Mouse (Mus musculus) splenic B cell, adult 2 months (primary cell): Measurements from ENCODE around the gene Adsl.

Experiments used
- DNase-seq: peaks from one replicate; pipeline ENCODE4 v3.0.0-alpha.2; 2011; ENCODE audit warnings: low read depth, low spot score
- H3K27me3 ChIP-seq: 2 replicates; pipeline ENCODE4 v1.6.1; 2012; ENCODE audit warnings: mild to moderate bottlenecking, low read length, moderate library complexity, mixed read lengths; ENCODE audit not compliant: control insufficient read depth, poor library complexity, insufficient read depth, severe bottlenecking
- H3K36me3 ChIP-seq: 2 replicates; pipeline ENCODE4 v1.6.1; 2012; ENCODE audit warnings: mild to moderate bottlenecking, low read length, moderate library complexity, mixed read lengths; ENCODE audit not compliant: control insufficient read depth, poor library complexity, insufficient read depth, severe bottlenecking

The Adsl gene

DNA sequence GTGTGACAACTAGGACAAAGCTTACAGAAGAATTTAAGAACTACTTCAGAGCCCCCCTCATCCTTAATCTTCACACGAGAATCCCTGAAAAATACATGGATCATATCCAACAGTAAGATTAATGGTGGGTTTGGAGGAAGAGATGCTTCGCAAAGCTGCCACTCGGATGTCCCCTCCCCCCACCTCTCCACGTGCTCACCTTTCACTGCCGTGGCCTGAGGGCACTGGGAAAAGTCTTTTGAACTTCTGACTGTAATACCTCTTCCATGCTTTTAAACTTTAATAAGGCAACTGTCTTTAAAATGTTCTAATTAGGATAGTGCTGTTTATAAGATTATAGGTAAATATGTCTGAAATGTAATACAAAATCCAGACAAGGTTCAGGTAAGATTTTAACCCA lies 26.0 kb downstream of the Adsl start:
- no peak for DNase-seq
- H3K36me3 ChIP-seq: 0 out of 2 replicates have a peak, but pooled peaks cover 1% of the 10 kb centered on the region
- H3K27me3 ChIP-seq: no peaks in the 10 kb centered on the region

- no peak for DNase-seq
- Histone ChIP-seq H3K27me3 (no peaks in the 10 kb centered on the region), H3K36me3 (no peaks in the 10 kb centered on the region)
Measured at GRCm38 (mm10) chr15:80975666-80976065, 27.4 kb downstream of the Adsl start.

GRCm38 (mm10) chr15:80977620-80978334 lies 29.5 kb downstream of the Adsl start, which contains the start of gene Sgsm3:
Gene Sgsm3, plus strand, starts transcription at chr15:80977765.
- H3K27me3 ChIP-seq: no peaks in the 10 kb centered on the region
- no peaks in the 10 kb centered on the region for H3K36me3 ChIP-seq
- DNase-seq: peak; percentile 90

- no peak for DNase-seq
- Histone ChIP-seq H3K36me3 (no peaks in the 10 kb centered on the region), H3K27me3 (no peaks in the 10 kb centered on the region)
Measured at GRCm38 (mm10) chr15:80979611-80980010, 31.3 kb downstream of the Adsl start.

DNA sequence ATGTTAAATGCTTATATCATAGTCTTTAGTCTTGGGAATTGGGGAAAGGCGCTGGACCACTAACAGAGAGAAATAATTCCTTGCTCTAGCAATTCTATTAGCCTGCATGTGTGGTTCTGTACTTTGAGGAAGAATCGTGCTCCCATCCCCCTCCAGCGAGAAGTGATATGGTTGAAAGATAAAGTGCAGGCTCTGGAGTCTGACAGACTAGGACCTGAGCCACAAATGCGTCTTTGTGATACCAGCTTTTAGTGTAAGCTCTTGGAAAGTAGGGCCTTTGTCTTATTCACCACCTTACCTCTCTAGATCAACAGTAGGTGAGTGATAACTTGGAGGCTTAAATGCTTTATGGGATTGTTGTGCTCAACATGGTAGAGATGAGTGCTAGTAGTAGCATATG lies 32.9 kb downstream of the Adsl start:
- H3K27me3 ChIP-seq: no peaks in the 10 kb centered on the region
- no peaks in the 10 kb centered on the region for H3K36me3 ChIP-seq
- DNase-seq: no peak

DNA sequence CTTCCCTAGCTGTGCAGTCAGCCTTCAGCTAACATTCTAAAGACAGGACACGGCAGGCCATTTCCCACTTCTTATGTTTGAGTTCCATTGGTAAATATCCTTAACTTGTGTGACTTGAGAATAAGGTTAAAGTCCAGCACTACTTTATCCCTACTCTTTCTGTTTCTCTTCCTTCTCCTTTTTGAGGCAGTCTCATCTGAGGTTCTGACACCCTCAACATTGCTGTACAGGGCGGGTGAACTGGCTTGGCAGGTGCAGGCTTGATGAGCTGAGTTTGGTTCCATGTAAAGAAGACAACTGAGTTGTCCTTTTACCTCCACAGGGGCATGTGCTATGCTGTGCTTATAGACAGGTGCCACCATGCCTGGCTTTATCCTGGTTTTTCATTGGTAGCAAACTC lies 35.0 kb downstream of the Adsl start:
- no peaks in the 10 kb centered on the region for H3K36me3 ChIP-seq

GRCm38 (mm10) chr15:80988331-80988730 lies 40.0 kb downstream of the Adsl start:
- no peaks in the 10 kb centered on the region for H3K27me3 ChIP-seq
- H3K36me3 ChIP-seq: no peaks in the 10 kb centered on the region
- DNase-seq: no peak

More for the DNA sequence above, 35.0 kb downstream of the Adsl start:
- no peak for DNase-seq
- no peaks in the 10 kb centered on the region for H3K27me3 ChIP-seq

DNA sequence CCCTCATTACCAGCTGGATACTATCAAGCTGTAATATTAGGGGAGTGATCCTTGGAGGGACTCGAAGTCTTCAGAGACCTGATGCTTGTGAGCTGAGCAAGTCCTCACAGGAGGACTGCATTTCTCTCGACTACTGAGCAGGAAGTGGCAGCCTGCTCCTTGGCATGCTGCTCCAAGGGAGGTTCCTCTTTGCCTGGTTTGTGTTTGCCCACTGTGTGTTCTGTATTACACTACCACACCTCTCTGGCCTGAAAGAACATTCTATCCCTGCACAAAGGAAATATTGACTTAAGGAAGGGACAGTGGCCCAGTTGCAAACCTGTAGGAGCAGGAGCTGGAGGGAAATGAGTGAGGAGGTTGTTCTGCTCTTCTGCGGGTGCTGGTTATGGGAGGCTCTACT lies 41.4 kb downstream of the Adsl start:
- DNase-seq: no peak
- Histone ChIP-seq H3K27me3 (no peaks in the 10 kb centered on the region), H3K36me3 (no peaks in the 10 kb centered on the region)

DNA sequence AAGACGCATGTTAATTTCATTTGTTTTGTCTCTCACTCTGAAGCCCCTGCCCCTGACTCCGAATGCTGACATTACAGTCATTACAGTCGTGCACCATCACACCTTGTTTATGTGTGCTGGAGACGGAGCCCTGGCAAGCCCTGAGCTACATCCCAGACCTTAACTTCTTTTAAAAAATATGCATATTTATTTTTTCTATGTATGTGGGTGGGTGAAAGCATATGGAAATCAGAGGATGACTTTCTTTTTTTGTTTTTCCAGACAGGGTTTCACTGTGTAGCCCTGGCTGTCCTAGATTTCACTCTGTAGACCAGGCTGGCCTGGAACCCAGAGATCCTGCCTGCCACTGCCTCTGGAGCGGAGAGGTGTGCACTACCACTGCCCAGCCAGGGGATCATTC lies 46.7 kb downstream of the Adsl start:
- no peaks in the 10 kb centered on the region for H3K27me3 ChIP-seq
- no peak for DNase-seq
- no peaks in the 10 kb centered on the region for H3K36me3 ChIP-seq

DNA sequence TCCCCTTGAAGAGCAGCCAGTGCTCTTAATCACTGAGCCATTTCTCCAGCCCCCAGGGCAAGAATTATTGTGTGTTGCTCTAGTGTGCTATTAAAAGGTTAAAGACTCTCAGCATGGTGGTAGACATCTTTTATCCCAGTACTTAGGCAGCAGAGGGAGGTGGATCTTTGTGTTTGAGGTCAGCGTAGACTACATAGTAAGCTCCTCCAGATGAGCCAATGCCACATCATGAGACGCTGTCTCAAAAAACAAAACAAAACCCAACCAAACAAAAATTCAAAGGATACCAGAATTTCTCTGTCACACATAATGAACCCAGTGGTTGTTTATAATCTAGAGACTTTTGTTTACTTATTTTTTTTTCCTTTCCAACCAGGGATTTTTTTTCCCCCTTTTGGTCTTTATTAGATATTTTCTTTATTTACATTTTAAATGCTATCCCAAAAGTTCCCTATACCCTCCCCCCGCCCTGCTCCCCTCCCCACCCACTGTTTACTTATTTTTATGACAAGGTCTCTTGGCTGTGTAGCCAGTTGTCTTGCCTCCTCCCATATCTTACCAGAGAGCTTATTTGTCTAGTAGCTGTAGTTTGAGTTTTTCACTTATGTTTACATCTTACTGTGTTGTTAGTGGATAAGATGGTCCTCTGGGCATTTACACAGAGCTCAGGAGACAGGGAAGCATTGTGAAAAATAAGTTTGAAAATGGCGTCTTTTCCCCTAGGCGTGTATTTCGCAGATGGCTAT lies 48.0 kb downstream of the Adsl start:
- Histone ChIP-seq H3K36me3 (no peaks in the 10 kb centered on the region), H3K27me3 (no peaks in the 10 kb centered on the region)
- DNase-seq: no peak

GRCm38 (mm10) chr15:80997077-80997476 lies 48.8 kb downstream of the Adsl start:
- no peaks in the 10 kb centered on the region for H3K27me3 ChIP-seq
- H3K36me3 ChIP-seq: no peaks in the 10 kb centered on the region
- DNase-seq: no peak

DNA sequence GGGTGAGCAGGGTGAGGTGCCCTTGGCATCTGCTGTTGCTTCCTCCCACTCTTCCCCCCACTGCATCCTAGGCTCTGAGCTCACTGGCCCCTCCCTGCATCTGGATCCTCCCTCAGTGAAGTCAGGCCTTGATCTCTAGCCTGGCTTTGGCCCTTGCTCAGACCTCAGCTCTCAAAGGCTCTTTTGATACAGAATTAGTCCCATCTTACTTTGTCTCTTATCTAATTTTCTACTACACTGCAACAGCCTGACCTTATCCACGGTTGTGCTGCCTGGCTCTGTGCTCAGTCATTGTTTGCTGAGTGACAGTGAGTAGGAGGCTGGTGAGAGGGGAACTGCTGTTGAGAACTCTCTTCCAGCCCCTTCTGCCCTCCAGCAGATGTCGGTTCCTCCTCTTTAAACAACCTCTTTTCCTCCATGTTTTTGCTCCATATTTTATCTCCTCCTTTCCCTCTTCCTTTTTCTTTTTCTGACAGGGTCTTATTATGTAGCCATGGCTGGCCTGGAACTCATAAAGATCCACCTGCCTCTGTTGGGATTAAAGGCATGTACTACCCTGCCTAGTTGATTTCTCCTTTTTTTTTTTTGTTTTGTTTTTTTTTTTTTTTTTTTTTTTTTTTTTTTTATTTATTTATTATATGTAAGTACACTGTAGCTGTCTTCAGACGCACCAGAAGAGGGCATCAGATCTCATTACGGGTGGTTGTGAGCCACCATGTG lies 52.3 kb downstream of the Adsl start:
- DNase-seq: no peak
- Histone ChIP-seq H3K36me3 (peaks cover 2% of the 10 kb centered on the region; the same call in 1 of the 2 replicates), H3K27me3 (no peaks in the 10 kb centered on the region)

DNA sequence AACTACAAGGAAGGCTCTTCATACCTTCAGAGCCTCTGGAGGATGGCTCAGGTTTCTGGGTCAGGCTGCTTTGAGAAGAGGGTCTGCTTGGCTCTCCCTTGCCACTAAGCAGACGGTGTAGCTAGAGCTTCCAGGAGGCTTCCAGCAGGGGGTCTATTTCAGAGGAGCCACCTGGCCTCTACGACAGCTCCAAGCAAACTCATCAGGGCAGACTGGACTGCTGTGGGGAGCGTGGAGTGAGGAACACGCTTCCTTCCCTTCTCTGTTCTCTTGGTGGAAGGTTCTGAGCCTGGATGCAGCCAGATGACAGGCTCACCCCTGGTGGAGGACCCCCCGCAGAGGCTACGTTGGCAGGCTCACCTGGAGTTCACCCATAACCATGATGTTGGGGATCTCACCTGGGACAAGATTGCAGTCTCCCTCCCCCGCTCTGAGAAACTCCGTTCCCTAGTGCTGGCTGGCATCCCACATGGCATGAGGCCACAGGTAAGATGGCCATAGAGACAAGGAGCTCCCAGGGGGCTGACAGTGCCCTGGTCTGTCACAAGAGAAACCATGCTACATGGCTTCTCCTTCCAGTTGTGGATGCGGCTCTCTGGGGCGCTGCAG lies 57.9 kb downstream of the Adsl start:
- DNase-seq: no peak
- H3K27me3 ChIP-seq: no peaks in the 10 kb centered on the region
- H3K36me3 ChIP-seq: peaks cover 2% of the 10 kb centered on the region; the same call in 1 of the 2 replicates

DNA sequence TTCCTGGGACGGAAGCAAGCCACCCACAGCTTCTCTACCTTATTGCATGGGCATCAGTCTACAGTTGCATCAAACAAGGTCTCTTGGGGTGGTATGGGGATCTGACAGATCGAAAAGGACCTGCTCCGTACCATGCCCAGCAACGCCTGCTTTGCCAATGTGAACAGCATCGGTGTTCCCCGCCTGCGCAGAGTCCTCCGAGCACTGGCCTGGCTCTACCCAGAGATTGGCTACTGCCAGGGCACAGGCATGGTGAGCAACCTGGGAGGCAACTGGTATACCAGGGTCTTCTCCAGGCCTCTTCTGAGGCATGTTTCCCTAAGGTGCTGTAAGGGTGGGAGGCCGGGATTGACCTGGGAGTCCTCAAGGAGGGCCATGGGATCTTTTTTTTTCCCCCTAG lies 59.0 kb downstream of the Adsl start:
- no peak for DNase-seq
- H3K36me3 ChIP-seq: peaks cover 5% of the 10 kb centered on the region; the same call in 1 of the 2 replicates

More for the DNA sequence above, 59.0 kb downstream of the Adsl start:
- H3K27me3 ChIP-seq: no peaks in the 10 kb centered on the region
